Mouse (Mus musculus): ENCODE measurements around the gene Suclg1. TPM values are rescaled to one million over a fixed set of nuclear protein-coding genes. Genes with fewer than 3 reads are reported as not detected.

The Suclg1 gene
- total RNA-seq (2023): 10 to 100 TPM; 29.6 to 34.1 TPM

GRCm38 (mm10) chr6:73248237-73249048, at the start of gene Suclg1:
Suclg1 (plus strand) TSS chr6:73248382.

DNA sequence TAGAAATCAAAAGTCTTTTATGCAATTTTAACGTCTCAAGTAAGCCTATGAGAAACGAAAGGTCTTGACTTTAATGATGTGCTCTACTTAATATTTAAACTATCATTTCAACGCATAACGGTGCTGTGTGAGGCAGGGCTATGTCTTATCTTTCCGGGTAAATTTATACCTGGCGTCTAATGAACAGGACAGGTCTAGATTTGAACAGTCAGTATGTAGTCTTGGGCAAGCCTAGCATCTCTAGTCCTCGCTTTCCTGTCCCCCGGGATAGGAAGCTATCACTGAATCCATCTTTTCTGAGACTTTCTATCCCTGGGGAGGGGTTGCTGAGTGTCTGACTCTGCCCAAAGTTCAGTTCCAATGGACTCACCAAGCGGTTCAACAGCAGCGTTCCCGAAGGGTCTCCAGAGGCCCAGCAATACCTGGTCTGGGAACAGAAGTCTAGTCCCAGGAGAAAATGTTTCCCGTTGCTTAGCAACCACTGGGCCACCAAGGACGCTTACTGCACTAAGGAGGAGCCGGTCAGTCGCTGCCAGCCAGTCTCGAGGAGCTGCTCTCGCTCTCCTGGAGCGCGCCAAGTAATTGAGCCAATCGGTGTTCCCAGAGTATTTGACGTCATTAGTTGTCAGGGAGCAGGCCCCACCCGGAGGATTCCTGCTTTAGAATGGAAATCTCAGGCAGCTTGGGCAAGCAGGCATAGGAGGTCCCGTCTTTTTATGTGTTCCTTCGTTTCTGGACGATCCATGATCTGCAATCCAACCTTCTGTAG, 26.8 kb upstream of the Suclg1 start, which contains the start of gene Dnah6:
Gene Dnah6, minus strand, starts transcription at position 463 of the 769 bp plus-strand sequence.

Other genes with a start within 250 kb of the Suclg1 start
- gene Dnah6, start 26.7 kb upstream of the Suclg1 start, total RNA-seq (2023): under 1 TPM; 0.46 to 0.53 TPM
- gene 4931417E11Rik, start 221.3 kb downstream of the Suclg1 start, total RNA-seq (2023): not detected

Data from neutrophil, adult 83 days (primary cell).